Mouse (Mus musculus) brain, embryonic 14.5 days (tissue): ENCODE data around the gene Grap.
"Not testable (repeated sequence)": the region's sequence is repeated elsewhere in the genome, so short reads cannot be mapped to it uniquely, and the experiment has no call there.

Source experiments
- CTCF ChIP-seq: fragments of 200-500 bp; IDR thresholded peaks from 2 replicates; pipeline ENCODE4 v1.5.1; 2012; ENCODE audit warnings: inconsistent platforms, mild to moderate bottlenecking, moderate library complexity, borderline replicate concordance; ENCODE audit not compliant: insufficient read depth, insufficient read length; ENCODE audit errors: extremely low read depth
- POLR2A ChIP-seq: fragments of 200-500 bp; IDR thresholded peaks from 2 replicates; pipeline ENCODE4 v1.6.1; 2012; ENCODE audit warnings: mild to moderate bottlenecking, inconsistent platforms, borderline replicate concordance; ENCODE audit not compliant: poor library complexity, insufficient read depth, insufficient read length, severe bottlenecking; ENCODE audit errors: extremely low read depth

DNA sequence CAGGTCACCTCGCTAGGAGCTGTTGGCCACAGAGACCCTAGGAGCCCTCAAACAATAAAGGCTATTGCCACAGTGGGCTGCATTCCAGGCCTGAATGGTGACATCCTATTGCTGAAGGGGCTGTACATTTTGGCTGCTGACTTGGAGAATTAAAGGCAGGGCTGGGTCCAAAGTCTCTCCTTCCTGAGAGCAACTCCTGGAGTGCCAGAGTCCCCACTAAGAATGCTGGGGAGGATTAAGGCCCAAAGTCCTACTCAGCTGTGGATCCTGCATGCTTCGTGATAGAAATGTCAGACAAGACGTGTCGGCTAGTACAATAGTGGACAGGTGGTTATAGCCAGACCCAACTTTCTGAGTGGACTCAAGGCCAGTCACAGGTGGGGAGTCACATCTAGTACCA, 16.8 kb upstream of the Grap start:
- not testable (repeated sequence) for TF ChIP-seq POLR2A, CTCF
